Mouse (Mus musculus) layer of hippocampus, postnatal 10 days (tissue): ENCODE measurements around the gene Gm15557. TPM values are rescaled to one million over a fixed set of nuclear protein-coding genes. Genes with fewer than 3 reads are reported as not detected.
"Not testable (repeated sequence)": the region's sequence is repeated elsewhere in the genome, so short reads cannot be mapped to it uniquely, and the experiment has no call there.

ENCODE experiments used
- DNase-seq, 2 experiments: peaks; one replicate each; pipeline ENCODE4 v3.0.0; 2021; ENCODE audit warnings: low spot score in 2 of 2
- long read RNA-seq: library from polyadenylated mRNA; stranded (forward); transcript quantifications from one replicate; pipeline ENCODE4 v2.0.0, GENCODE M21; 2023
- total RNA-seq, 2 experiments: library from RNA; stranded (reverse); gene quantifications; 2 replicates each; pipeline ENCODE4 v1.2.3; 2021

Gm15557 gene
- total RNA-seq, result not detected
- long read RNA-seq, result 0 reads

DNA sequence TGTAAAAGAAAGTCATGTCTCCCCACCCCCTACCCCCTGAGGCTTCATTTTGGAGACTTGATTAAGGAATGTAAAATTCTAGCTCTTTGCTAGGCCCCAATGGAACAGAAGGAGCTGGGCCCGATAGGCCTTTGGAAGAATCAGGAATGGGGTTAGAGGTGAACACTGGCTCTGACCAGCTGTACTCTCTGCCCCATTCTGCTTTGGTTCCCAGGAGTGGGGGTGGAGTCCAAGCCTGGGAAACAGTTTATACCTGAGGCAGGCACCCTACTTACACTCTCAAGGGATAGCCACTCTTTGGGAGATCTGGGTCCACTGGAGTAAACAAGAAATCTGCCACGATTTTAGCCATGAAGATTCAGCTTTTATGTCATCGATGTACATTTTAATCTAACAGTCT lies at the start of gene Gm15557:
Gene Gm15557 (plus strand): TSS at position 48 of the 400 bp plus-strand sequence.
- DNase-seq, result no peak

DNA sequence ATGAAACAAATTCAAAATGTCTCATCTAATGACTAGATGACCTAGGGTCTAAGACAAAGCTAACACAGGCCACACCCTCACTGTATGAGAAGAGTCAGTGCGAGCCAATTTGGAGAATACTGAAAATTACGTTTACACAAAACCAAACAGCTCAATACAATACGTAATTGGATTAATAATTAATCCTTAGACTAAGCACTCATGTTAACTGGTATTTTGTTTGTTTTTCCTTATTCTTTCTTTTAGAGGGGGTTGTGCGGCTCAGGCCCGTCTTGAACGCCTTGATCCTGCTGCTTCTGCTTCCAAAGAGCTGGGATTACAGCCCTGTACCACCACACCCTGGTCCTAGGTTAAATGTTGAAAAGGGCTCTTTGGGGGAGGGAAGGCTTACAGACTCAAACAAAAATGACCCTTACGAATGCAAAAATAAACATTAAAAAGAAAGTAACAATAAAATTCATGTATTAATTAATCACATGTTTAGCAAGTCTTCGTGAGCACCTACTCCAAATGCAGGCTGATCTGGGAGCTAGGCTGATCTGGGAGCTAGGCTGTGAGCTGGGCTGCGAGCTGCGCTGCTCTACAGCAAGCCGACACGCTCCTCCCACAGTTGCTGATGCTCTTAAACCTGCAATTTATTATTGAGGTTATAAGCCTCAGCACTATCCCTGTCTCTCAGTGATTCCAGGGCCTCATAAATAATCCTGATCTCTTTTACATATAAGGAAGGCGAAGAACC lies 46.1 kb upstream of the Gm15557 start:
- DNase-seq, result no peak

DNA sequence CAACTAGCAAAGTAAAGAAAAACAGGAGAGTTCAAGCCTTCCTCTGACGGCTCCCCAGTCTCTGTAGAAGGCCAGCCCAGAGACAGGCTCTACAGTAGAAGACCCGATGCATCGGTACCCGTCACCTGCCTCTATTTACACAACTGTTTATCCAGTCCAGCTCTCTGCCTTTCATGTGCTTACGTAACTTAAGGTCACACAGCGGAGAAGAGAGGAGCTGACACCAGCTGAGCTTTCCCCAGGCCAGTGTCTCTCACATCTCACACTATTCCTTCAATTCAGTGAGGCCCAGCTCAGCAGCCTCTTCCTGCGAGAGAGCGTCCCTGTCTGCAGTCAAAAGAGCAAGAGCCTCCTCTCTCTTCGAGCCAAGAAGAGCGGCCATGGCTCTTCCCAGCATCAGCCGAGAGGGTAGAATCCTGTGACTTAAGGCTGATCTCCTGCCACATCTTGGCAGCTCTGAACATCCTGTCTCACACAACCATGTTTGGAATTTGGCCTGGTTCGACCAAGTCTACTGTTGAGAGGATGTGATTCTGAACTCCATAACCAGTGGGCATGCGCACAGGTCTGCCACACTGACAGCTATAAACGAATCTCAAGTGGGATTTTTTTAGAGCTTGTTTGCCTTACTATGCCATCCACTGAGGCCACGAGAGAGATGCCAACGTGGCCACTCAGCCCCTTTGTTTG lies 45.3 kb upstream of the Gm15557 start:
- DNase-seq, result no peak

DNA sequence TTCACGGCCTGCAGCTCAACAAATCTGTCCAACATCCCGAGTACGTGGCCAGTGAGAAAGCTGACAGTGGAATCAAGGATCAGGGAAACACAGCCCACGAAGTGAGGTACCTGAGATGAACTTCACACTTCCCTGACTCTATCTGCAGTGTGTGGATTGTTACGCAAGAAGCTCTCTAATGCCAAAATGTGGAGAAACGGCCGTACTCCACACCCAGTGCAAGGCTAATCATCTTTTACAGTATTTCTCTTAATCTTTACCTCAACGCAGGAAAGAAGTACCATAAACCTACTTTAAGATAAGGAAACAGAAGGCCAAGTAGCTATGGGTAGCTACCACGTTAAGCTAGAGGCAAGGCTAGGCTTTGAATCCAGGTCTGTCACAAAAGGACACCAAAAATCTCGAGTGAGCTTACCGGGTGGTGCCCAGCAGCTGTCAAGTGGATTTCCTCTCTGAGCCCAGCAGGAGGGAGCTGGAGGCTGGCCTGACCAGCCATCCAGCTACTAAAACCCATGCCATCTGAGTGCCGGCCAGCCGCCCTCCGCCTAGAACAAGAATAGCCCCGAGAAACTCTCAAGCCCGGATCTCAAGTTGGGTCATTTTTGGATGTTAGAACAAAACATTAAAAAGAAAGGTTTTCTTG lies 37.4 kb upstream of the Gm15557 start:
- DNase-seq, result peak; percentile 30 to 37

DNA sequence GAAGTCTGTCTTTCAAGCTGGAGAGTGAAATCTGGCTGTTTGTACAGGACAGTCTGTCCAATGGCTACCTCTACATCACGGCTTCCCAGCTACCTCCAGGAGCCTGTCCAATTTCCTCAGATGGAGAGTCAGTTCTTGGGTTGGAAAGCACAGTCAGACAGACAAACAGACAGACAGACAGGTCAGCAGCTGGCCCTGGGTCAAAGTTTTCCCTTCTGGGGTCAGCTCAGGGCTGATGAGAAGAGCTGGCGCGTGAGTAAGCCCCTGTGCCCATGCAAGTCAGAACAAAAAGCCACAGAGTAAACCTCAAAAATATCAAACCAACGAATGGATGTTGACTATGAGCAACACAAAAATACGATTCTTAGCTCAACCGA lies 36.9 kb upstream of the Gm15557 start:
- peak; percentile 7 to 13 for DNase-seq

DNA sequence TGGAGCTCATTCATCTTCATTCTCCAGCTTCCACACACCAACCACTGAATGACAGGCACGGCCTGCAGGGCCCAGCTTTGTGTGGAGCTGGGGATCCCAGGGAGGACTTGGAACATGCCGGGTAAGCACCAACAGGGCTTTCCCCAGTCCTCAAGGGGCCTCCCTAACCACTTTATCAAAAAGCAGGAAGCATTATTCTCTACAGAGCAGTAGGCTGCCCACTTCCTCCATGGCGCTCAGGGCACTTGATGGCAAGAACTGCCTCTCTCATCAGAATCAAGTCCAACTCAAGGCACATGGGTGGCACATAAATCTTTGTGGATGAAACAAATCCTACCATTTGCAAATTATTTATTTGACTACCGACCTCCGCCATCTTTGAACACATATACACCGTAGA lies 25.8 kb upstream of the Gm15557 start:
- no peak for DNase-seq

DNA sequence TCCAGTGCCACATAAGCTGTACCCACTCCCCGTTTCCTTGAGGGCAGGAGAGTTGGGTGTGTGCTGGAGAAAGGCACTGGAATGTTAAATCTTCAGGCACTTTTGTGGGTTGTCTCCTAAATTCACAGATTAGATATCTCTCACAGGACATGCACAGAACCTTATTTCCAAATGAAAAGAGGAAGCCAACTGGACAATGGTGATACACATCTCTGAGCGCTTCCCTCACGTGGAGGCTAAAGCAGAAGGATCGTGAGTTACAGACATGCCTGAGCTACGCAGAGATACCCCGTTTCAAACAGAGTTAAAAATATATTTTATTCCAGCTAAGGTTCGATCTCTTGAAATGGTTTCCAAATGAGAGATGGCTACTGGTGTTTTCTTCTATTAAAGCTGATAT lies 17.4 kb upstream of the Gm15557 start:
- DNase-seq, result no peak

DNA sequence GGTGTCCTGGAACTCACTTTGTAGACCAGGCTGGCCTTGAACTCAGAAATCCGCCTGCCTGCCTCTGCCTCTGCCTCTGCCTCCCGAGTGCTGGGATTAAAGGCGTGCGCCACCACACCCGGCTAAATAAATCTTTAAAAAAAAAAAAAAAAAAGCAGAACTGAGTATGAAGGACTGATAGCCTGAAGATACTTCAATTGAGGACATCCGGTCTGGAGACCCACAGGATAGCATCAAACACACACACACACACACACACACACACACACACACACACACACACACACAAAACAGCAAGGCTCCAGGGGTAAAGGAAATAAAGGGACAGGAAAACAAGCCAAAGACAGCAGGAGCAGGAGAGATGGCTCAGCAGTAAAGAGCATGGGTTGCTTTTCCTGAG lies 15.3 kb upstream of the Gm15557 start:
- DNase-seq, result not testable (repeated sequence)

DNA sequence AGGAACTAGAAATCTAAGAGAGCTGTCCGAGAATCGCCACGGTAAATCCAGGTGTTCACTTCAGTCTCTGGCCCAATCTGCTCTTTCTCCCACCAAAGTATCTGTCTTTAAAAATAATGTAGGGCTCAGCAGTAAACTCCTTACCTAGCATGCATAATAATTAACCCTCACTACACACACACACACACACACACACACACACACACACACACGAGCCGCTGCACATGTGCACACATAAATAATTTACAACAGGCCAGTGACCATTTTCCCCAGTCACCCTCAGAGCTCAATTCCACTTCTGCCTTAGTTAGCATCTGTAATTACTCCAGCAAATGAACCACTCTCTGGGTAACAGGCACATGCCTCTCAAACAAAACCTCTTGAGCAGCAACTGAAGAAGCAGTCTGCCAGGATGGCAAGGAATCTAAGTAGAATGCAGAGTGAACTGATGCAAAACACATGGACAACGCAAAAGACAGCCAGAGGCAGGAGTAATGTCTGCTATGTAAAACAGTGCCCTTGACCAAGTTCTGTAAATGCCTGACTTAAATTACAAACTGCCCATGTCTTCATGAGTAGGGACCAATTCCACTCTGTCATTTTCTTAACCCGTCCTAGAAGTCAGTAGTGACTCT lies 11.7 kb upstream of the Gm15557 start:
- no peak for DNase-seq

DNA sequence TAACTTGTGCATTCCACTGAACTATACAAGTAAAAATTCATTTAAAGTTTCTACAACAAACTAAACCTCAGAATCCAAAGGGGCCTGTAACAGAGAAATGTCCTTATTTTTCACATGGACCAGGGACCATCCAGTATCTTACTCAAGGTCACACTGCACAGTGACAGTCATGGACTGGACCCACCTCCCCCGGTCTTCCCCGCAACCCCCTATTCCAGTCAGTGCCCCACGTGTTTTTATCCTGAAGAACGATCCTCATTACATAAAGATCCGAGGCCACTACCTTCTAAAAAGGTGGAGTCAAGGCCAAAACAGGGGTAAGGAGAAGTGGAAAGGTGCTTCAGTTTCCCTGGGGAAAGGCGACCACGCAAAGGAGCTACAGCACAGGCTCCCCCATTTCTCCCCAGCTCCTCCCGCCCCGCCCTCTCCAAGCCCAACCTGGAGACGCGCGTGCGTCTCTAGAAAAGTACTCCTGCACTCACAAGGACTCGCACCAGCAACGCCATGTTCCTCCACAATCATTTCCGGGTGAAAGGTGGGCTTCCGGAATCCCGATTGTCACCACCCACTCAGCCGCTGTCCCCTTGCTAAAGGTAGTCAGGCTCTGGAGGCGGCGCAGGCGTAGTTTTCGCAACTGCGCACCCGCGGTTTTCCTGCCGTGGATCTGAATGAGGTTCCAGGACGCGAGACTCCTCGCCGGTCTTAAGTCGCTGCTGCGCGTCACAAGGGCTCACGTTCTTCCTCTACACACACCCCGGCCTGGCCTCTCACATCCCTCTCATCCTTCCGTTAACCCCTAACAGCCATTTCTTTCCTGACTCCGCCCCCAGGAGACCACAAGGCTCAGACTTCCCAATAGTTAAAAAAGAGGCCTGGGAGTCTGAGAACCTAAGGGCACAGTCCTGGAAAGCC lies 10.7 kb upstream of the Gm15557 start, which contains the start of gene Uqcc1:
Gene Uqcc1 (minus strand): TSS at position 780 of the 912 bp plus-strand sequence.
- DNase-seq, result peak; percentile 90 to 92

DNA sequence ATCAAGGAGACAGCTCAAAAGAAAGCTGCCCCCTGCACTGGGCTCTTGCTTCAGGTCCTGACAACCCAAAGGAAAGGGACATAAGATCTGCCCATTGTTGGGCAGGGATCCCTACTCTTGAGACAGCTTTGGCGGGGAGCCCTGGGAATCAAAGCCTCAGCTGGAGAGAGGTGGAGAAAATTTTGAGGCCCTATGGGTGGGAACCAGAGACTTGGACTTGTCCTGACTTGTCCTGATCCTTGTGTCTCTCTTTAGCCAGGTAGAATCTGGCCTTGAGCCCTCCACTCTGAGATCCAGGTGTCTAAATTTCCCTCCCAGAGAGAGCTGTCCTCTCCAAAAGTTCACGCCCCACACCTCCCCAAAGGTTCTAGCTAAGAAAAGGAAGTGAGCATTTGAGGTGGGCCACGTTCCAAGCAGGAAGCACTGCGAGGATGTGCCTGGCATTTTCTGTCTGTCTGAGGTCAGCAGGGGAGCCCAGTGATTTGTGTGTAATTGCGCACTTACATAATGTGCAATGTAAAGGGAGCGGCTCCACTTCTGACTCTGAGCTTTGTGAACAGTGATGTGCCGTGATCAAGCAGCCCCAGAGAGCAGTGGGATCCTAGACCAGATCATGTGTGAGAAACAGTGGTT lies 515 bp upstream of the Gm15557 start:
- no peak for DNase-seq

DNA sequence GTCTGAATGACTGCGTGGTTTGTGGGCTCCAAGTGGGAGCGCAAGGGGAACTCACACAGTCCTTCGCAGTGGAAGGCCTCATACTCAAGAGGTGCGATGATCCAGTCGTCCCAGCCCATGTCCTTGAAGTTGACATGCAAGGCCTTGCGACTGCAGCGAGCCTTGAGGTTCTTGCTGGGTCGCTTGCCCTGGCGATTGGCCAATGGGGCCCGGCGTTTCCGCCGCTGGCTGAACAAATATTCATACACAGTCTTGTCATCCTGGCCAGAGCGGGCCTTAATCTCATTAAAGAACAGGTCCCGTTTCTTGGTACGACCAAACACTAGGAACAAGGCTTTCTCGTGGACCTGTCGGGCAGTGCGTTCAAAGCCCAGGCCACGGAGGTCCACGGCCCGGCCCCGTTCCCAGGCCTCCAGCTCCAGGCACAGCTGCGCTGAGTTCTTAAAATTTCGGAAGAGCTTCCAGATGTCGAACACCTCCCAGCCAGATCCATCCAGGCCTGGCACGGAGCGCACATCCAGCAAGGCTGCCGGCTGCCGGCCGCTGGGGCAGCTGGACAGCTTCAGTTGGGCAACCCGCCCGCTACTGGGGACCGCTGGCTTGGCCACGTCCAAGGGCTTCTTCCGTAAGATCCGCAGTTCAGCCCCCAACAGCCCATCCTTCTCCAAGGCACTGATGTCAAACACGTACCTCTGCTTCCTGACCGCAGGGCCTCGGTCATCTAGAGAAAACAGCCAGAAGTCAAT lies 1.3 kb downstream of the Gm15557 start:
- no peak for DNase-seq

DNA sequence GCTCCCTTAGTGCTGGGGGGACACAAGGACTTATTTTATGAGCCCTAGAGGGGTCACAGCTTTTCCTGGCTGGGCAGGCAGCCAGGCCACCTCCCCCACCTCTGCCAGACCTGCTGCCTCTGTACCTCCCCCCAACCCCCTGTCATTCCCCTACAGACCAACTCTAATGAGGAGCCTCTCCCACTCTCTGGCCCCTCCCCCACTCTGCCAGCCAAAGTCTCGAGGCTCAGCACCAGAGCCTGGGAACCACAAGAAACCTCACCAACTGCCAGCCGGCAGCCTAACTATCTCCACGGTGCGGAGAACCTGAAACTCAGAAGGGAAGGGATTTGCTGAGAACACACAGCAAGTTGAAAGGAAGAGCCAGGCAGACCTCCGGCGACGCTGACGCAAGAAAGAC lies 2.9 kb downstream of the Gm15557 start:
- DNase-seq, result no peak

DNA sequence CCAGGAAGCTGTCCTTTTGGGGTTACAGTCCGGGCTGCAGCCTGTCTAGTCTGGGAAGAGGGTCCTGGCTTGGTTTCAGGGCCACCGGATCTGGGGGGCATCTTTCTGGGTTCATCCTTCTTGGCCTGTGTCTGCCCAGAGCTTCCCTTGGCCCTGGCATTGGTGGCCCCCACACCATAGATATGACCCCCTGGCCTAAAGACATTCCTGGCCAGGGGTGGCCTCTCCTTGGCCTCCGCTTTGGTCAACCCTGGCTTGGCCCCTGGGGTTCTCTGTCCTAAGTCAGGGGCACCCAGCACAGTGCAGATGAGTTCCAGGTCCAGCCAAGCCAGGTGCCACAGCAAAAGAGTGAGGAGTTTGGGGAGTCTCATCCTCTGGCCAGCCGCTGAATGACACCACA lies 4.2 kb downstream of the Gm15557 start:
- no peak for DNase-seq

DNA sequence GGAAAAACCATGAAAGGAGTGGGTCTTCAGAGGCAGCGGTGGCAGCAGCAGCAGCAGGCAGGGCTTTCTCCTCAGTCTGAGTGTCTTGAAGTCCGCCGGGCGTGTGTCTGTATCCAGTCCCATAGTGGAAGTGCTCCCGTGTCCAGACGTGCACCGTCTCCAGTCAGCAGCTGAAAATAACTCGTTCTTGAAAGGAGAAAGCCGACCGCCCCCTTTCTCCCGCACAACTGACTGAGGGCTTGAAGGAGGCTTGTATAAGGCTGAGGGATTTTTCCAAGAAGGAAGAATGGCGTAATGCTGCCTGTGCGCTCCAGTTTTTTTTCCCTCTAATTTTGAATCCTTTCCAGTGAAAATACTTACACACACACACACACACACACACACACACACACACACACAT lies 4.6 kb downstream of the Gm15557 start, which contains the start of gene Gdf5:
Gene Gdf5 (minus strand): TSS at position 244 of the 400 bp plus-strand sequence.
- DNase-seq, result no peak

DNA sequence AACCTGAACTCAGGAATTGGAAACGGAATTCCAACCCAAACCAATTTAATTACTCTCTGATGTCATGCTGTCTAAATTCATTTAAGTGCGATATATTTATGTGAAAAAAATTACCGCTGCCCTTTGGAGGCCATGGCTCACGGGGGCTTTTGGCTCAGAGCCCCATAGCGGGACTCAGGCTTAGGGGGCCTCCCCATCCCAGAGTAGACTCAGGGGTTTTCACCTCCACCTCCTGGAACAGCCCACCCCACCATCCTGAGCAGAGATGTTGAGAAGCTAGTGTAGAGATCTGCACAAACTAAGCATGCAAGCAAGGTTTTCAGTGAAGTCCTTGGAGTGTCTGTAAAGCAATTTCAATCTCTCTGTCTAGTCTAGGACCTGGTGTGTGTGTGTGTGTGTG lies 5.1 kb downstream of the Gm15557 start:
- DNase-seq, result no peak

DNA sequence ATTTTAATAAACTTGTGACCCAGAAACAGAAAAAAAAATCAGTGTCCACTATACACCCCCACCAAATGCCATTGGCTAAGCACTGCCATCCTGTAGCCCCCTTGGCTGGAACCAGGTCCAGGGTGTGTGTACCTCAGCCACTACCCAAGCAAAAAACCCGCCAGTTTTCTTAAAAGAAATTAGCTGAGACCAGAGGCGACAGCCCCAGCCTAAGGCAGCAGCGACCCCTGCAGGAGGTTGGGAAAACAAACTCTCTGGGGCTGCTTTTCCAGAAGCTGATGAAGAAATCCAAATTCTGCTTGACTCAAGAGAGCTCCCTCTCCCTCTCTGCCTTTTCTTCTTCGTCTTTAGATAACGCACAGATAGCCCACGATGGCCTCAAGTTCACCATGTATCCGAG lies 5.5 kb downstream of the Gm15557 start:
- DNase-seq, result peak; percentile 82 to 84

DNA sequence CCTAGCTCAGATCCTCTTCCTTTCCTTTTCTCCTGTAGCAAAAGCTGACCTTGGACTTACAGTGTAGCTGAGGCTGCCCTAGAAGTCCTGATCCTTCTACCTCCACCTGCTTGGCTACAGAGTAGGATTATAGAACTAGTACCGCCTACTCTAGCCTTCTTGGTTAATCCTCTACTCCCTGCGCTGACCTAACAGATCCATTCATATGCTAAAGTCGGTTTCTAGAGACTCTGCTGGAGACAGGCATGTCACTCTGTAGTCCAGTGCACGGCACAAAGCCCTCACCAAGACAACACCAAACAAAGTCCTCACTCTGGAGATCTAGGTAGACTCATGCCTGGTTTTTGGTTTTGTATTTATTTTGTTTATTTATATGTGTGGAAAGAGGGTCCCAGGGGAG lies 6.0 kb downstream of the Gm15557 start:
- DNase-seq, result no peak

DNA sequence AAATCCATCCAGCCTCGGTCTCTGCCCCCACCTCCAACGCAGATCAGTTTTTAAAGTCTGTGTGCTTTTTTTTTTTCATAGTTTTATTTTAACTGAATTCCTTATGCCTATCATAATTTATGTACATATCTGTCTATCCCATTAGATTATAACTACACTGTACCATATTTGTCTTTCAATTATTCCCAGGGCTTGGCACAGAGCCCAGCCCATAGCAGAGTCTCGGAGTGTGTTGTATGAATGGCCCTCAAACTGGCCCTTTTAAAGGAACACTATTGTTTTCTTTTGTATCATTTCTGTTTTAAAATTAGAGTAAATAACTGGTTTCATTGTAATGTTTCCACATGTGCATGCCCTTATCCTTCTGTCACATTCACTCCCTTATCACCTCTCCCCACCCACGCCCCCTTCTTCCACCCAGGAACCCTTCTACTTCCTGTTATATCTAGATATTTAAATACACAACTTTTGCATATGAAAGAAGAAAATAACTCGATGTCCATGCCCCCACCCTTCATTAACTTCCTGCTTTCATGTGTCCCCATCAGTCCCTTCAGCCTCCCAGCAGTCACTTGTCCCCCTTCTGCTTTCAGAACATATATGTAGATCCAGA lies 7.0 kb downstream of the Gm15557 start:
- DNase-seq, result no peak
